Mouse (Mus musculus) liver, postnatal 0 days (tissue): ENCODE measurements around the gene Ube2c.

Source experiments
- CTCF ChIP-seq: sonication (generic); IDR thresholded peaks from 2 replicates; pipeline ENCODE4 v1.5.1; 2016; ENCODE audit warnings: antibody characterized with exemption, low read depth
- EP300 ChIP-seq: IDR thresholded peaks from 2 replicates; pipeline ENCODE4 v1.6.1; 2016; ENCODE audit warnings: antibody characterized with exemption, low read depth, mild to moderate bottlenecking

DNA sequence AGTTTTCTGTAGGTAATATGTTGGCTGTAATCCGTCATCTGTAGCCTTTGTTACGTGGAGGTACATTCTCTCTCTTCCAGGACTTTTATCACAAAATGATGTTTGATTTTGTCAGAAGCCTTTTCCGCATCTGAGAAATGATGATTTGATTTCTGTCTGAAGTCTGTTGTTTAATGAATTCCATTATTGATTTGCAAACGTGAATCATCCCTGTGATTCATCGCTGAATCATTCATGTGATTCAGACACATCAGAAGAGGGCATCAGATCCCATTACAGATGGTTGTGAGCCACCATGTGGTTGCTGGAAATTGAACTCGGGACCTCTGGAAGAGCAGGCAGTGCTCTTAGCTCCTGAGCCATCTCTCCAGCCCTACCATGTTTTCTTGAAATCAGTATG lies 20.7 kb upstream of the Ube2c start:
- no peak for TF ChIP-seq CTCF
- TF ChIP-seq EP300: no peak
